ENCODE assay signal across 9 mouse cellular contexts in the genomic region with DNA sequence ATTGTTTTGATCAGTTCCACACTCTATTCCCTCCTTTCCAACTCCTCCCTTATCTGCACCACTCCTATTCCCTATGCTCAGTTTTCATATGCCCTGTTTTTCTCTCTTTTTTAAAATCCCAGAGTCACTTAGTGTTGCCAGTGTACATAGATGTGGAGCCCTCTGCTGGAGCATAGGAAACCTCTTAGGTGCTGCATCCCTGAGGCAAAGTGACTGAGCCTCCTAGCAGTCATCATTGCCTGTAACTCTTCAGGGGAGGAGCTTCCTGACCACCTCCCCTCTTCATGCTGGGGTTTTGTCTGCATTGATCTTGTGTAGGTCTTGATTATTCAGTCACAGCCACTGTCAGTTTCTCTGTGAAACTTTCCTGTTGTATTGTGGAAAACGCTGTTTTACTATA. TPM values are rescaled to one million over a fixed set of nuclear protein-coding genes. Genes with fewer than 3 reads are reported as not detected.
DNase-seq lines count a peak whose midpoint lies in the region; ATAC-seq lines count a peak whose summit lies in the region.
"Had no signal": no experiment of that assay in that cellular context is flagged by ENCODE, and none has a peak within 500 bp of the region (broad histone marks: within the 10 kb centered on the region; RNA-seq: fewer than 3 reads in every experiment).

No protein-coding gene starts in this region.

- peak; percentile 71; the same call in 1 of the 2 replicates for ATAC-seq in forebrain, embryonic 15.5 days (replicated peaks)
- 0 out of 2 replicates have a peak, but pooled peaks have one; percentile 47 for ATAC-seq in monocyte, adult 5-6 weeks (replicated peaks; ENCODE audit: insufficient number of reproducible peaks, low FRiP score, low TSS enrichment, poor library complexity, severe bottlenecking)

- H3K9ac ChIP-seq in forebrain, embryonic 15.5 days (replicated peaks): no peak overlapping the region
- H3K9ac ChIP-seq: liver, embryonic 13.5 days had no signal

- no peak overlapping the region for H3K27ac ChIP-seq in heart, embryonic 10.5 days
- no peak overlapping the region for H3K27ac ChIP-seq in forebrain, embryonic 15.5 days (replicated peaks)
- H3K27ac ChIP-seq: liver, embryonic 13.5 days had no signal

- WGBS in heart, embryonic 10.5 days: 90% methylated on average over 1 of the region's 1 CpGs
- WGBS in forebrain, embryonic 15.5 days: 75% methylated on average over 1 of the region's 1 CpGs

- DNase-seq in heart, adult 18-20 months: peak; percentile 25 to 36
- DNase-seq in heart, embryonic 10.5 days (ENCODE audit: low spot score): no peak
- peak; percentile 27 to 46 for DNase-seq in B cell, adult 2 months
- peak; percentile 73 for DNase-seq in adipocyte (ENCODE audit: low spot score)
- peak; percentile 48 for DNase-seq in kidney, postnatal 10 days
- DNase-seq in spleen, adult 12 weeks (ENCODE audit: low spot score): no peak
- DNase-seq: liver, embryonic 13.5 days had no signal

- no peak overlapping the region for H3K4me3 ChIP-seq in heart, embryonic 10.5 days
- no peak overlapping the region for H3K4me3 ChIP-seq in forebrain, embryonic 15.5 days
- H3K4me3 ChIP-seq: liver, embryonic 13.5 days had no signal

- H3K9me3 ChIP-seq in heart, embryonic 10.5 days: no peaks in the 10 kb centered on the region
- H3K9me3 ChIP-seq in forebrain, embryonic 15.5 days: no peaks in the 10 kb centered on the region
- H3K9me3 ChIP-seq: liver, embryonic 13.5 days had no signal

- no peaks in the 10 kb centered on the region for H3K4me1 ChIP-seq in heart, embryonic 10.5 days
- no peaks in the 10 kb centered on the region for H3K4me1 ChIP-seq in forebrain, embryonic 15.5 days
- H3K4me1 ChIP-seq: liver, embryonic 13.5 days had no signal

- H3K36me3 ChIP-seq in heart, embryonic 10.5 days: peaks cover 9% of the 10 kb centered on the region; the same call in 1 of the 2 replicates
- peaks cover 2% of the 10 kb centered on the region; the same call in 1 of the 2 replicates for H3K36me3 ChIP-seq in forebrain, embryonic 15.5 days

- no peaks in the 10 kb centered on the region for H3K27me3 ChIP-seq in heart, embryonic 10.5 days (ENCODE audit: insufficient read depth, poor library complexity, severe bottlenecking)
- H3K27me3 ChIP-seq in forebrain, embryonic 15.5 days: no peaks in the 10 kb centered on the region
- H3K27me3 ChIP-seq: liver, embryonic 13.5 days had no signal

- H3K4me2 ChIP-seq in forebrain, embryonic 15.5 days (replicated peaks): no peak overlapping the region
- H3K4me2 ChIP-seq: liver, embryonic 13.5 days had no signal

RNA-seq across cellular contexts. Expression of a gene that starts 22.7 kb away (rescaled TPM):
- 1 to 10 TPM; 6.0 to 9.7 TPM for total RNA-seq in heart, adult 18-20 months (2021)
- polyA plus RNA-seq in heart, embryonic 10.5 days (2016; fragmentation: Nextera tagmentation; extraction: Ambion mirVana): 1.9 and 2.9 TPM in 2 replicates
- polyA plus RNA-seq in forebrain, embryonic 15.5 days (2015; fragmentation: Nextera tagmentation; extraction: Ambion mirVana): 4.1 and 4.8 TPM in 2 replicates
- 73.5 to 115 TPM (median 113 TPM) in 3 replicates for total RNA-seq in monocyte, adult 5-6 weeks (2017)

Comparison
In these comparisons a context has a peak if more than half of its experiments do, and no peak if none do; other contexts are left out.
1. DNase-seq: peak in heart, adult 18-20 months (2 of 2), B cell, adult 2 months (2 of 2), adipocyte (single experiment) and kidney, postnatal 10 days (single experiment); none in heart, embryonic 10.5 days (single experiment) and spleen, adult 12 weeks (single experiment).